Mouse (Mus musculus): Measurements from ENCODE around the gene BC024978. TPM values are rescaled to one million over a fixed set of nuclear protein-coding genes. Genes with fewer than 3 reads are reported as not detected.

BC024978 gene
- polyA plus RNA-seq, 1 experiment from 2014 or later, result 4.5 TPM

- Histone ChIP-seq H3K4me3 (ENCODE audit: low read depth, low read length) (no peak overlapping the region), H3K27ac (ENCODE audit: low read length) (no peak overlapping the region), H3K36me3 (ENCODE audit: control insufficient read depth, insufficient read depth, low read length) (peaks cover 15% of the 10 kb centered on the region), H3K4me1 (ENCODE audit: control insufficient read depth, insufficient read depth, low read length) (no peaks in the 10 kb centered on the region), H3K9me3 (ENCODE audit: control insufficient read depth, low read depth, low read length) (no peaks in the 10 kb centered on the region), H3K27me3 (ENCODE audit: control insufficient read depth, insufficient read depth, low read length) (no peaks in the 10 kb centered on the region), H3K9ac (replicated peaks; ENCODE audit: low read depth, low read length) (no peak overlapping the region), H3K4me2 (replicated peaks; ENCODE audit: low read depth, low read length) (no peak overlapping the region)
- WGBS, result 57% methylated on average over 5 of the region's 5 CpGs
- no peak for ATAC-seq (ENCODE audit: insufficient number of reproducible peaks, insufficient read depth, low FRiP score, low read depth)
Measured at GRCm38 (mm10) chr7:27180036-27180435, 15.5 kb upstream of the BC024978 start.

DNA sequence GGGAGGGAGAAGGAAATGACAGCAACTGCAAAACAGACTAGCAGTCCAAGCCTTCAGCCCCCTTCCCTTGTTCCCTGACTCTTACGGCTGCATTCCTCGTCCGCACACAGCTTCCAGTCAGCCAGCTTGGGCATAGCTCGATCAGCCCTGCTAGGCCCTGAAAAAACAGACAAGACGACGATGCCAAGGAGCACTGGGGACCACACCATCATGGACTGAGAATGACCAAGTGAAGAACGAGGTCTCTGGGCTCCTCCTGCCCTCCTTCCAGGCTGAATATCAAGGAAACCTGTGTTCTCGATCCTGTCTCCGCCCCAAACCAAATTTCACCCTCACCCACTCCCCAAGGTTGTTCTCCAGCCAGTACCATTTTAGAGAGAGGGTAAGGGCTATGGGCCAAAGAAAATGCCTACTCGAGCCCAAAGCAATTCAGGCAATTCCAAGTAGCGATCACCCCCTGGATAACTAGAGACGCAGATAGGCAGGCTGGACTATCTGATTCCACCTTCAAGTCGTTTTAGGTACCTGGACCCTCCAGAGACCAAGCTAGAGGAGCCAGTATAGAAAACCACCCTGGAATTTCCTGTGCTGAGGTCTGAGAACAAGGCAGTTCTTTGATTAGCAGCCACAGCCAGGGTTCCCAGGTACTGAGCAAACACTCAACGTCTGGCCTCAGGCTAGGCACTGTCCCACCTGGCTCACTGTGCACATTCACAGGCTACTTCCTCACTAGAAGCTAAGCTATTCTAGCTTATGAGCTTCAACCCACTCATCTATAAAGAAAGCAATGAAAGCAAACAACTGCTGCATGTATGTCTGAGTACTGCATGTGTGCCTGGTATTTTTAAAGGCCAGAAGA is 14.5 kb upstream of the BC024978 start, which contains the start of the genes Gm21983 and Mia:
Gene Gm21983 (minus strand): TSS at position 250 of the 859 bp plus-strand sequence.
Gene Mia (minus strand): TSS at position 321 of the 859 bp plus-strand sequence.
- ATAC-seq (ENCODE audit: insufficient number of reproducible peaks, insufficient read depth, low FRiP score, low read depth), result no peak
- H3K4me1 ChIP-seq (ENCODE audit: control insufficient read depth, insufficient read depth, low read length), result no peaks in the 10 kb centered on the region
- peak within 1 kb of the TSS; percentile 52; the same call in 1 of the 2 replicates for H3K27ac ChIP-seq (ENCODE audit: low read length)
- 66% methylated on average over 14 of the region's 14 CpGs for WGBS
- H3K4me3 ChIP-seq (ENCODE audit: low read depth, low read length), result no peak within 1 kb of the TSS
- no peak within 1 kb of the TSS for H3K4me2 ChIP-seq (replicated peaks; ENCODE audit: low read depth, low read length)
- H3K9ac ChIP-seq (replicated peaks; ENCODE audit: low read depth, low read length), result no peak within 1 kb of the TSS
- no peaks in the 10 kb centered on the region for H3K9me3 ChIP-seq (ENCODE audit: control insufficient read depth, low read depth, low read length)
- H3K36me3 ChIP-seq (ENCODE audit: control insufficient read depth, insufficient read depth, low read length), result peaks cover 26% of the 10 kb centered on the region
- H3K27me3 ChIP-seq (ENCODE audit: control insufficient read depth, insufficient read depth, low read length), result no peaks in the 10 kb centered on the region

- no peak for ATAC-seq (ENCODE audit: insufficient number of reproducible peaks, insufficient read depth, low FRiP score, low read depth)
- no peaks in the 10 kb centered on the region for H3K4me1 ChIP-seq (ENCODE audit: control insufficient read depth, insufficient read depth, low read length)
- H3K9ac ChIP-seq (replicated peaks; ENCODE audit: low read depth, low read length), result no peak overlapping the region
- no peak overlapping the region for H3K4me2 ChIP-seq (replicated peaks; ENCODE audit: low read depth, low read length)
- no peak overlapping the region for H3K27ac ChIP-seq (ENCODE audit: low read length)
- H3K4me3 ChIP-seq (ENCODE audit: low read depth, low read length), result no peak overlapping the region
- no peaks in the 10 kb centered on the region for H3K9me3 ChIP-seq (ENCODE audit: control insufficient read depth, low read depth, low read length)
- peaks cover 40% of the 10 kb centered on the region for H3K36me3 ChIP-seq (ENCODE audit: control insufficient read depth, insufficient read depth, low read length)
- 74% methylated on average over 1 of the region's 1 CpGs for WGBS
- H3K27me3 ChIP-seq (ENCODE audit: control insufficient read depth, insufficient read depth, low read length), result no peaks in the 10 kb centered on the region
Measured at GRCm38 (mm10) chr7:27182498-27182897, 13.1 kb upstream of the BC024978 start.

- H3K27me3 ChIP-seq (ENCODE audit: control insufficient read depth, insufficient read depth, low read length), result no peaks in the 10 kb centered on the region
- H3K9me3 ChIP-seq (ENCODE audit: control insufficient read depth, low read depth, low read length), result no peaks in the 10 kb centered on the region
- no peak for ATAC-seq (ENCODE audit: insufficient number of reproducible peaks, insufficient read depth, low FRiP score, low read depth)
- no peak overlapping the region for H3K9ac ChIP-seq (replicated peaks; ENCODE audit: low read depth, low read length)
- no peak overlapping the region for H3K4me2 ChIP-seq (replicated peaks; ENCODE audit: low read depth, low read length)
- H3K4me1 ChIP-seq (ENCODE audit: control insufficient read depth, insufficient read depth, low read length), result no peaks in the 10 kb centered on the region
- peaks cover 64% of the 10 kb centered on the region for H3K36me3 ChIP-seq (ENCODE audit: control insufficient read depth, insufficient read depth, low read length)
- H3K4me3 ChIP-seq (ENCODE audit: low read depth, low read length), result no peak overlapping the region
- H3K27ac ChIP-seq (ENCODE audit: low read length), result no peak overlapping the region
- 59% methylated on average over 3 of the region's 3 CpGs for WGBS
Measured at GRCm38 (mm10) chr7:27184964-27185363, 10.6 kb upstream of the BC024978 start.

- no peaks in the 10 kb centered on the region for H3K9me3 ChIP-seq (ENCODE audit: control insufficient read depth, low read depth, low read length)
Measured at GRCm38 (mm10) chr7:27185986-27186385, 9.6 kb upstream of the BC024978 start.

GRCm38 (mm10) chr7:27189271-27189931 is 6.2 kb upstream of the BC024978 start:
- ATAC-seq (ENCODE audit: insufficient number of reproducible peaks, insufficient read depth, low FRiP score, low read depth), result no peak
- Histone ChIP-seq H3K36me3 (ENCODE audit: control insufficient read depth, insufficient read depth, low read length) (peaks cover 92% of the 10 kb centered on the region), H3K4me2 (replicated peaks; ENCODE audit: low read depth, low read length) (no peak overlapping the region), H3K27ac (ENCODE audit: low read length) (no peak overlapping the region), H3K4me3 (ENCODE audit: low read depth, low read length) (no peak overlapping the region), H3K4me1 (ENCODE audit: control insufficient read depth, insufficient read depth, low read length) (peaks cover 3% of the 10 kb centered on the region; the same call in 1 of the 2 replicates), H3K9ac (replicated peaks; ENCODE audit: low read depth, low read length) (no peak overlapping the region), H3K27me3 (ENCODE audit: control insufficient read depth, insufficient read depth, low read length) (no peaks in the 10 kb centered on the region), H3K9me3 (ENCODE audit: control insufficient read depth, low read depth, low read length) (no peaks in the 10 kb centered on the region)
- 96% methylated on average over 10 of the region's 10 CpGs for WGBS

More at GRCm38 (mm10) chr7:27185986-27186385, 9.6 kb upstream of the BC024978 start:
- peaks cover 74% of the 10 kb centered on the region for H3K36me3 ChIP-seq (ENCODE audit: control insufficient read depth, insufficient read depth, low read length)
- no peak overlapping the region for H3K4me3 ChIP-seq (ENCODE audit: low read depth, low read length)
- H3K27ac ChIP-seq (ENCODE audit: low read length), result no peak overlapping the region
- H3K9ac ChIP-seq (replicated peaks; ENCODE audit: low read depth, low read length), result no peak overlapping the region
- no peaks in the 10 kb centered on the region for H3K27me3 ChIP-seq (ENCODE audit: control insufficient read depth, insufficient read depth, low read length)
- no peak for ATAC-seq (ENCODE audit: insufficient number of reproducible peaks, insufficient read depth, low FRiP score, low read depth)
- 92% methylated on average over 5 of the region's 5 CpGs for WGBS
- H3K4me1 ChIP-seq (ENCODE audit: control insufficient read depth, insufficient read depth, low read length), result no peaks in the 10 kb centered on the region
- H3K4me2 ChIP-seq (replicated peaks; ENCODE audit: low read depth, low read length), result no peak overlapping the region

DNA sequence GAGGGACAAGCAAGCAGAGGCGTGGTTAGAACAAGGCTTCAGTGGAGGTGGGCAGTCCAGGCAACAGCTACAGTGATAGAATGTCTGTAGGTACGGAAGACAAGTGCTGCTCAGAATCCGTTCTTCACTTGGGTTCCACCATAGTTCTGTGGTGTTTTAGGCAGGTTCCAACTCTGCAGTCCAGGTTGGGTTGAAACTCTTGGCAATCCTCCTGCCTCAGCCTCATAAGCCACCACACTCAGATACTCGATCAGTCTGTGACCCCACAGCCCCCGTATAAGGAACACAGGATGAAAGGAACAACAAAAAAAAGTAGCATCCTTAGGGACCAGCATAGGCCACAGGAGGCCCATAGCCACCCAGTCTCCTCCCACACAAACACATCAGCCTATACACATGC is 3.1 kb upstream of the BC024978 start:
- Histone ChIP-seq H3K9ac (replicated peaks; ENCODE audit: low read depth, low read length) (no peak overlapping the region), H3K36me3 (ENCODE audit: control insufficient read depth, insufficient read depth, low read length) (peaks cover 62% of the 10 kb centered on the region), H3K27me3 (ENCODE audit: control insufficient read depth, insufficient read depth, low read length) (no peaks in the 10 kb centered on the region), H3K4me2 (replicated peaks; ENCODE audit: low read depth, low read length) (no peak overlapping the region), H3K4me3 (ENCODE audit: low read depth, low read length) (no peak overlapping the region), H3K27ac (ENCODE audit: low read length) (no peak overlapping the region), H3K4me1 (ENCODE audit: control insufficient read depth, insufficient read depth, low read length) (peaks cover 12% of the 10 kb centered on the region; the same call in 1 of the 2 replicates), H3K9me3 (ENCODE audit: control insufficient read depth, low read depth, low read length) (no peaks in the 10 kb centered on the region)
- 99% methylated on average over 5 of the region's 5 CpGs for WGBS
- ATAC-seq (ENCODE audit: insufficient number of reproducible peaks, insufficient read depth, low FRiP score, low read depth), result no peak

DNA sequence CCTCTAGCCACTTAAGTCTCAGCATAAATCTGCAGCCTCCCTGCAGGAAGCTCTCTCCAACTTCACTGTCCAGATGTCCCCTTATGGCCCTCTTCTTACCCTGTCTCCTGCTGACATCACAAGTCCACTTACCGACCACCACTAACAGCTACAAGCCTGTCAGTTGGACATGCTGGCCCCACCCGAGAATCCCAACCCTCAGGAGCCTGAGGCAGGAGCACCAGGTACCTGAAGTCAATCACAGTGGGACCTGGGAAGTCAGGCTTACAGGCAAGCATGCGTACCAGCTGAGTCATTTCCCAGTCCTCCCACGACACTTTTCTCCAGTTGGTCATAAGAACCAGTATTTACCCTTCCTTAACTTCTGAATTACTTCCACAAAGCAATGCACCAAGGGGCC is 1.9 kb upstream of the BC024978 start:
- Histone ChIP-seq H3K4me3 (ENCODE audit: low read depth, low read length) (no peak overlapping the region), H3K9ac (replicated peaks; ENCODE audit: low read depth, low read length) (no peak overlapping the region), H3K4me2 (replicated peaks; ENCODE audit: low read depth, low read length) (no peak overlapping the region), H3K27me3 (ENCODE audit: control insufficient read depth, insufficient read depth, low read length) (no peaks in the 10 kb centered on the region), H3K4me1 (ENCODE audit: control insufficient read depth, insufficient read depth, low read length) (peaks cover 12% of the 10 kb centered on the region; the same call in 1 of the 2 replicates), H3K36me3 (ENCODE audit: control insufficient read depth, insufficient read depth, low read length) (peaks cover 49% of the 10 kb centered on the region), H3K9me3 (ENCODE audit: control insufficient read depth, low read depth, low read length) (no peaks in the 10 kb centered on the region), H3K27ac (ENCODE audit: low read length) (no peak overlapping the region)
- ATAC-seq (ENCODE audit: insufficient number of reproducible peaks, insufficient read depth, low FRiP score, low read depth), result no peak
- 72% methylated on average over 4 of the region's 4 CpGs for WGBS

Measured in stomach, embryonic 14.5 days (tissue).